Mouse (Mus musculus) midbrain, embryonic 14.5 days (tissue): ENCODE data around the gene Pla2g12a. TPM values are rescaled to one million over a fixed set of nuclear protein-coding genes. Genes with fewer than 3 reads are reported as not detected.

Experiments used
- ATAC-seq: fragments of 200-750 bp; cut with Nextera tagmentation; 2 replicates; pipeline ENCODE4 v1.8.0; 2017; ENCODE audit warnings: moderate number of reproducible peaks, moderate library complexity; ENCODE audit not compliant: low FRiP score, low TSS enrichment
- DNase-seq: peaks from one replicate; pipeline ENCODE4 v3.0.0-alpha.2; 2015
- H3K27ac ChIP-seq: fragments of 300-500 bp; sonication (generic); replicated peaks from 2 replicates; pipeline ENCODE4 v1.5.1; 2014; ENCODE audit warnings: mild to moderate bottlenecking, low read depth, low read length, moderate library complexity
- H3K27me3 ChIP-seq: fragments of 300-500 bp; sonication (generic); 2 replicates; pipeline ENCODE4 v1.6.1; 2014; ENCODE audit warnings: low read length, control low read depth, mixed read lengths; ENCODE audit not compliant: control insufficient read depth, insufficient read depth
- H3K36me3 ChIP-seq: fragments of 300-500 bp; sonication (generic); 2 replicates; pipeline ENCODE4 v1.6.1; 2014; ENCODE audit warnings: low read length, control low read depth; ENCODE audit not compliant: control insufficient read depth, insufficient read depth
- H3K4me1 ChIP-seq: fragments of 300-500 bp; sonication (generic); 2 replicates; pipeline ENCODE4 v1.6.1; 2014; ENCODE audit warnings: mild to moderate bottlenecking, antibody characterized with exemption, low read length, control low read depth; ENCODE audit not compliant: control insufficient read depth, insufficient read depth
- H3K4me2 ChIP-seq: fragments of 300-500 bp; sonication (generic); 2 replicates; pipeline ENCODE4 v1.6.1; 2014; ENCODE audit warnings: mild to moderate bottlenecking, low read length, moderate library complexity
- H3K4me3 ChIP-seq: fragments of 300-500 bp; sonication (generic); replicated peaks from 2 replicates; pipeline ENCODE4 v1.5.1; 2014; ENCODE audit warnings: low read depth, low read length
- H3K9ac ChIP-seq: fragments of 300-500 bp; sonication (generic); replicated peaks from 2 replicates; pipeline ENCODE4 v1.6.1; 2014; ENCODE audit warnings: mild to moderate bottlenecking, low read length, moderate library complexity
- H3K9me3 ChIP-seq: fragments of 300-500 bp; sonication (generic); 2 replicates; pipeline ENCODE4 v1.6.1; 2016; ENCODE audit warnings: low read length, control low read depth, mixed read lengths; ENCODE audit not compliant: control insufficient read depth
- WGBS: fragments of 180-500 bp; shearing (Covaris S2); extraction: QIAGEN DNeasy Blood & Tissue Kit; methylation state at CpG from one replicate; pipeline ENCODE4 v1.1.7; 2014; 5-methylcytosine and 5-hydroxymethylcytosine counted together
- polyA plus RNA-seq: library from polyadenylated mRNA; unstranded; fragments of >200 nt; fragmentation: Nextera tagmentation; extraction: Ambion mirVana; gene quantifications from 2 replicates; pipeline ENCODE4 v1.2.1, GENCODE M21; 2014

Pla2g12a gene
- polyA plus RNA-seq, 1 experiment from 2014 or later: 36.7 TPM

DNA sequence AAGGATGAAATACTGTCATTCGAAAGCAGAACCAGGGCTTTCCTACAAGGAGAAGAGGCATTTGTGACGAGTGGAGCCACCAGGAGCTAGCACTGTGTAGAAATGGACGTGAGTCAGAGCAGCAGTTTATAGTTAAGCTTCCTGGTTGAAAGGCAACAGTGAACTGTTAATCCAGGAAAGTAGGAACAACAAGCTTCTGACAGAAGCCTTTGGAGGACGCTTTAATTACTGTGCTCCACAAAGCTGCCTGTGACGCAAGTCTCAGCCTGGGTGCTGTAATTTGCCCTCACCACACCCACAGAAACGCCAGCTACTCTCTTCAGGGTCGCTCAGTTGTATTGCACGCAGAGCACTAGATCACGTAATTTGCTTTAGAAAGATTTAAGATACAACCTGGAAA, 58.2 kb downstream of the Pla2g12a start:
- 57% methylated on average over 9 of the region's 9 CpGs for WGBS
- Histone ChIP-seq H3K4me1 (no peaks in the 10 kb centered on the region), H3K9me3 (no peaks in the 10 kb centered on the region), H3K27me3 (no peaks in the 10 kb centered on the region), H3K4me3 (no peak overlapping the region), H3K4me2 (no peak overlapping the region), H3K36me3 (no peaks in the 10 kb centered on the region), H3K27ac (no peak overlapping the region), H3K9ac (no peak overlapping the region)
- no peak for ATAC-seq
- no peak for DNase-seq

DNA sequence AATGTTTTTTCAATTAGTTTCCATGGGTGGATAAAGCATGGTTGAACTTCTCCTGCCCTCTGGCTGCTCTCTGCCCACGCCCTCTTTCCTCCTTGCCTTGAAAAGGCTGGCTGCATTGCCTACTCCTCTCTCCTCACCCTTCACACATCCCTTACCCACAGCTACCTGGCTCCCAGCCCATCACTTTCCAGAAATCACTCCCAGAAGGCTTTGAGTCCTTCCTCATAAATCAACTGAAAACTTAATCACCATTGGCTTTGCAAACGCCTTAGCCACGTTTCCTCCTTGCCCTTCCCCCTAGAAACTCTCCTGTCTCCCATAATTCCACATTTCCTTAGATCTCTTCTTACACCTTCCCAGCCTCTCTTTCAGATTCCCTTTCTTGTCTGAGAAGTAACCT, 59.4 kb downstream of the Pla2g12a start:
- 67% methylated on average over 3 of the region's 3 CpGs for WGBS

DNA sequence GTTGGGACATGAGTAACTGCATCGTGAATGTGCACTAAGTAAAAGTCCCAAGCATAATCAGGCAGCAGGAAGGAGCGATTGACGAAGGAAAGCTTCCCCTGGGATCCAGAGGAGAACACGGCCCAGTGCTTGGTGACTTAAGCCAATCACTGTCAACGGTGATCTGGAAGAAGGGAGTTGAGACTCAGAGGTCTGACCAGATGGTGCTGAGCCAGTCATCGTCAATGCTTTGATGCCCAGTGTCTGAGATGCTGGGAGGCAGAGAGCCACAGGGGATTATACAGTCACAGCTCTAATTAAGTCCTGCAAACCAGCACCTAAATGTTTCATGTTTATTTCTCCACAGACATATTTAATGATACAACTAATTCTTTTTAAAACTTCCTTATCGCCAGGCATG, 60.7 kb downstream of the Pla2g12a start:
- no peak overlapping the region for H3K4me2 ChIP-seq
- H3K27ac ChIP-seq: no peak overlapping the region
- peak; percentile 11 for DNase-seq
- H3K4me1 ChIP-seq: no peaks in the 10 kb centered on the region
- WGBS: 42% methylated on average over 7 of the region's 7 CpGs
- no peak for ATAC-seq
- no peak overlapping the region for H3K9ac ChIP-seq
- no peak overlapping the region for H3K4me3 ChIP-seq
- H3K27me3 ChIP-seq: no peaks in the 10 kb centered on the region
- H3K36me3 ChIP-seq: no peaks in the 10 kb centered on the region
- no peaks in the 10 kb centered on the region for H3K9me3 ChIP-seq

More for the DNA sequence above, 59.4 kb downstream of the Pla2g12a start:
- ATAC-seq (no peak), DNase-seq (no peak)
- no peak overlapping the region for H3K4me2 ChIP-seq
- no peak overlapping the region for H3K27ac ChIP-seq
- H3K9ac ChIP-seq: no peak overlapping the region
- no peaks in the 10 kb centered on the region for H3K27me3 ChIP-seq
- H3K4me3 ChIP-seq: no peak overlapping the region
- H3K36me3 ChIP-seq: no peaks in the 10 kb centered on the region
- no peaks in the 10 kb centered on the region for H3K4me1 ChIP-seq
- no peaks in the 10 kb centered on the region for H3K9me3 ChIP-seq

DNA sequence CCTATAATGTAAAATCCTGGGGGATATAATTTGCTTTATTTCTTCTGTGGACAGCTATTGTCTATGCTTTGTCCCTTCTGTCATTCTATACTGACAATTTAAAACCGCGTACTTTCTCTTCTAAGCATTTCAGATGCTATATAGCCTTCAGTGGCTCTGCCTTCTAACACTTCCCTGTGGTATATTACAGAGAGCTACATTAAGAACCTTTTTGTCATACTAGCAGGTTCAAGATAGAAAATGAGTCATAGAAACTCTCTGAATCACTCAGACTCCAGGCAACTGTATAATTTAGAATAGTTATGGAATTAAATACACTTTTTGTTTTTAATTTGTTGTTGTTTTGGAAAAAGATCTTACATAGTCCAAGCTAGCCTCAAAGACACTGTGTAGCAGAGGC, 62.4 kb downstream of the Pla2g12a start:
- H3K27ac ChIP-seq: no peak overlapping the region
- no peak overlapping the region for H3K4me2 ChIP-seq
- WGBS: 91% methylated on average over 2 of the region's 2 CpGs
- H3K9ac ChIP-seq: no peak overlapping the region
- no peak for DNase-seq
- H3K4me1 ChIP-seq: no peaks in the 10 kb centered on the region
- H3K4me3 ChIP-seq: no peak overlapping the region
- H3K9me3 ChIP-seq: no peaks in the 10 kb centered on the region
- H3K36me3 ChIP-seq: no peaks in the 10 kb centered on the region
- H3K27me3 ChIP-seq: no peaks in the 10 kb centered on the region
- no peak for ATAC-seq

DNA sequence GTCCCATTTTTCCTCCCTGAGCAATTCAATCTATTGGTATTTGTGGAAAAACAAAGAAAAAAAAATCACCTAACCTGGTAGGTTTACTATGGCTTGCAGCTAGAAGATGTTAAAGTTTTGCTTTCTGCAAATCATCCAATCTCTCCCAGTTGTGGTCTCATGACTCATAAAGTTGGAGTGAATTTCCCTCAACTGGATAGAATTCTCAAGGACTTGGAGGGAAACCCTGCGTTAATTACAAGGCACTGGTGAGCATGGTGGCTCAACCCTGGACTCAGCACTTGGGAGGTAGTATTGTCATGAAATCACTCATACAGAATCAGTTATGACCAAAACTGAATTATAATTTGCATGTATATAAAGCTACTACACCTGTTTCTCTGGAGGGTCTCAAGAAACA, 62.9 kb downstream of the Pla2g12a start:
- no peaks in the 10 kb centered on the region for H3K9me3 ChIP-seq
- H3K9ac ChIP-seq: no peak overlapping the region
- no peaks in the 10 kb centered on the region for H3K36me3 ChIP-seq
- no peak overlapping the region for H3K4me3 ChIP-seq
- no peak overlapping the region for H3K4me2 ChIP-seq
- no peaks in the 10 kb centered on the region for H3K27me3 ChIP-seq
- H3K27ac ChIP-seq: no peak overlapping the region
- no peaks in the 10 kb centered on the region for H3K4me1 ChIP-seq
- WGBS: 96% methylated on average over 1 of the region's 1 CpGs
- ATAC-seq (no peak), DNase-seq (no peak)

DNA sequence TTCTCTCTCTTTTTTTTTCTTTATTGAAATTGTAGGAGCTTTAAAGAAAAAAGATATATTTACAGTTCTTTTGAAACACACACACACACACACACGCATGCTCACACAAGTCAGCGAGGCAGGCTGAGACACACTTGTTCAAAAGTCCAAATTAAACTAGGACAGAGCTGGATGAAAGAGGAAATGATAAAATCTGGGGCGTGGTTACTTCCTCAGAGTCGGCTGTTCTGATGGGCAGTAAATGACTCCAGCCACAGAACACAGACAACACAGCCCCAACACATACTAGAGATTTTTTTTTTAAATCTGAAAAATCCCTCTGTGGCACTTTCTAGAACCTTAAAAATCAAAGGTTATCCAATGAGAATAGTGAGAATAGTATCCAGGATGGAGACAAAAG, 65.4 kb downstream of the Pla2g12a start:
- H3K4me3 ChIP-seq: no peak overlapping the region
- no peak for ATAC-seq

More for the DNA sequence above, 65.4 kb downstream of the Pla2g12a start:
- H3K4me1 ChIP-seq: no peaks in the 10 kb centered on the region
- no peaks in the 10 kb centered on the region for H3K27me3 ChIP-seq
- no peak overlapping the region for H3K9ac ChIP-seq
- H3K36me3 ChIP-seq: no peaks in the 10 kb centered on the region
- H3K27ac ChIP-seq: no peak overlapping the region
- WGBS: 85% methylated on average over 4 of the region's 4 CpGs
- DNase-seq: no peak
- no peaks in the 10 kb centered on the region for H3K9me3 ChIP-seq
- H3K4me2 ChIP-seq: no peak overlapping the region

Other genes with a start within 250 kb of the Pla2g12a start
- gene Egf, start 123.3 kb upstream of the Pla2g12a start, polyA plus RNA-seq: 1.8 TPM in 2 replicates
- not detected in 2 replicates for gene Lrit3, start 74.6 kb upstream of the Pla2g12a start, polyA plus RNA-seq
- 0.14 and 0.19 TPM in 2 replicates for gene Rrh, start 56.0 kb upstream of the Pla2g12a start, polyA plus RNA-seq
- gene Gar1, start 47.2 kb upstream of the Pla2g12a start, polyA plus RNA-seq: 16.8 and 21.9 TPM in 2 replicates
- 0.39 and 0.92 TPM in 2 replicates for gene Cfi, start 42.7 kb upstream of the Pla2g12a start, polyA plus RNA-seq
- 19.0 and 24.4 TPM in 2 replicates for gene Casp6, start 22.8 kb downstream of the Pla2g12a start, polyA plus RNA-seq
- 2.6 and 5.6 TPM in 2 replicates for gene Mcub, start 91.6 kb downstream of the Pla2g12a start, polyA plus RNA-seq
- gene Sec24b, start 182.9 kb downstream of the Pla2g12a start, polyA plus RNA-seq: 30.6 and 36.3 TPM in 2 replicates